Mouse (Mus musculus) left cerebral cortex, adult 18-20 months (tissue): ENCODE results near the gene Prpf3. TPM values are rescaled to one million over a fixed set of nuclear protein-coding genes. Genes with fewer than 3 reads are reported as not detected.
"Not testable (repeated sequence)": the region's sequence is repeated elsewhere in the genome, so short reads cannot be mapped to it uniquely, and the experiment has no call there.

ENCODE experiments used
- DNase-seq, 2 experiments: peaks; one replicate each; pipeline ENCODE4 v3.0.0; 2021 to 2022; ENCODE audit warnings: low spot score in 2 of 2, mixed read lengths in 1 of 2
- total RNA-seq, 2 experiments: library from RNA; stranded (reverse); gene quantifications; 2 replicates each; pipeline ENCODE4 v1.2.3; 2021

The Prpf3 gene
- total RNA-seq, 2 experiments from 2014 or later, result 30.1 to 32.8 TPM

DNA sequence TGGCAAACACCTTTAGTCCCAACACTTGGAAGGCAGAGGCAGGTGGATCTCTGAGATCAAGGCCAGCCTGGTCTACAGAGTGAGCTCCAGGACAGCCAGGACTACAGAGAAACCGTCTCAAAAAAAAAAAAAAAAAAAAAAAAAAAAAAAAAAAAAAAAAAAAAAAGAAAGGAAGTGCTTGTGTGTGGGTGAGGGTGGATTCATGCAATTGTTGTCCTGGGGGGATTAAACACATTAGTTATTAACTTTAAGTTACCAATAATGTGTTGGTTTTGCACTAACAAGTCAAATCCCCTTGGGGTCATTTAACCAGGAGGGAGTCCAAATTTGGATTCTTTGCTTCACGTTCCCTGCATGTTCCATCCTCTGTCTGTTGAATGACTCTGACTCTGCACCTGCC is 29.4 kb downstream of the Prpf3 start:
- DNase-seq, result no peak

DNA sequence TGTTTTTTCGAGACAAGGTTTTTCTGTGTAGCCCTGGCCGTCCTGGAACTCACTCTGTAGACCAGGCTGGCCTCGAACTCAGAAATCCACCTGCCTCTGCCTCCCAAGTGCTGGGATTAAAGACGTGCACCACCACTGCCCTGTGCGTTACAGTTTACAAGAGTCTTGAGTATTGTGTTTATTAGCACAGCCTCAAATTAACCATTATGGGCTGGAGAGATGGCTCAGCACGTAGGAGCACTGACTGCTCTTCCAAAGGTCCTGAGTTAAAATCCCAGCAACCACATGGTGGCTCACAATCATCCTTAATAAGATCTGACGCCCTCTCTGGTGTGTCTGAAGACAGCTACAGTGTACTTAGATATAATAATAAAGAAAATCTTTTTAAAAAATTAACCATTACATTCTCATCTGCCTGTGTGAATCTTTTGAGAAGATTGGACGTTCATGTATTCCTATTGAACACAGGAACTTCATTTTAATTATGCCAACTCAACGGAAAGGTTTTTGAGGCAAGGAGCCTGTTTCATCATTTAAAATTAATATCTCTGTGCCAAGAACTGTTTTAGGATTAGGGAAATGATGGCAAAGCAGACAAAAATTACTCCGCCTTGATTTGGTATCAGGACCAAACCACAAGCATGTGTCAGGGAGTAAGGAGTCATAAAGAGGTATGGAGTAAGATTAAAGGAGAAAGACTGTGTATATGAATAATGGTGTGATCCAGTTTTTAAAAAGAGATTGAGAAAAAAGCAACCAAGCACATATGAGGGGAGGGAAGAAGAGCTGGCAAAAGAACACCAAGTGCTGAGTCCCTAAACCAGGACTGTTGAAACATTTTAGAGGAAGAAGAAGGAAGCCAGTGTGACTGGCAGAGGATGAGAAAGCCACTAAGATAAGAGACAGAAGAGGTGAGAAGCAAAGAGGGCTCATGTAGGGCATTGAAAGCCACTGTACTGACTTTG is 35.4 kb downstream of the Prpf3 start:
- DNase-seq, result no peak

- DNase-seq, result peak; percentile 100
Measured at GRCm38 (mm10) chr3:95819351-95819985, 36.2 kb downstream of the Prpf3 start.

GRCm38 (mm10) chr3:95818571-95819288 is 37.0 kb downstream of the Prpf3 start, which contains the start of gene Rprd2:
Gene Rprd2 (minus strand): TSS chr3:95818863.
- peak; percentile 70 to 83 for DNase-seq

DNA sequence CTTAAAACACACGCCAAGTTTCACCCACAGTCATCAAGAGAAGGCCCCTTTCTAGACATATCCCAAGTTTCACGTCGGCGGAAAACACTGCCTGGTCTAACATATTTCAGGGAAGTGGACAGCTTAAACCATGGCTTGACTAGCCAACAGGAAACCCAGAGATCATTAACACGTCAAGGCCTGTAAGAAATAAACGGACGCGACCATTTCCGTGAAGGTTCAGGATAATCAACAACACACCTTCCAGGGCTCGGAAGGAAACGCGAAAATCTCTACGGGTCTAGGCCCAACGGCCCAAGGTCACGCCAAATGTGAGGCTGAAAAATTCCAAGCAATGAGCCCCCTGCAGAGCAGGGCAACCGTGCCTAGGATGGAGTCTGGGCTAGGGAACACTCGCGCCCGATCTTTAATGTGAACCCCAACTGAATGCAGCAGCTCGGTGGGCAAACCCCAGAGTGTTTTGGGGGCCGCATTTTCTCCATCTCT is 37.6 kb downstream of the Prpf3 start:
- DNase-seq, result peak in 1 of 2 experiments; percentile 13

DNA sequence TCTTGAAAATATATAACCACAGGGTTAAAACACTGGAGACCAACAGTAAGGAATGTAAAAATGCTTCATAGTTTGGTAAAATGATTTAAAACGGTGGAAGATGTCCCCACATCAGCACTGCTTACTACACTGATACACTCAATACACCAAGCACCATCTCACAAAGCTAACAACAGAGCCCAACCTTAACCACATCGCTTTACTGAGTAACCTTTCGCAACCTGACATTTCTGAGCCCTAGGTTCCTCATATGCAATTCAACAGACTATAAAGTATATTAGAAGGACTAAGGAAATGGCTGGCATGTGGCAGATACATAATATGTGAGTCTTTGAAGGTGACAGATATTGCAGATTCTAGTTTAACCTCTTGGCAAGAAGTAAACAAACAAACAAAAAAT is 39.0 kb downstream of the Prpf3 start:
- DNase-seq, result no peak

- no peak for DNase-seq
Measured at GRCm38 (mm10) chr3:95808384-95808783, 47.3 kb downstream of the Prpf3 start.

DNA sequence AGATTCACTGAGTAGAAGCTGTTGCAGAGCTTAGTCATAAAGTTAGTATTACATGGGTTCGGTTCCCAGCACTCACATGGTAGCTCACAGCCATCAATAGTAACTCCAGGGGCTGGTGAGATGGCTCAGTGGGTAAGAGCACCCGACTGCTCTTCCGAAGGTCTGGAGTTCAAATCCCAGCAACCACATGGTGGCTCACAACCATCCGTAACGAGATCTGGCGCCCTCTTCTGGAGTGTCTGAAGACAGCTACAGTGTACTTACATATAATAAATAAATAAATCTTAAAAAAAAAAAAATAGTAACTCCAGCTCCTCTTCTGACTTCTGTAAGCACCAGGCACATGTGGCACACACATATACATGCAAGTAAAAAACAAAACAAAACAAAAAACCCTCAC is 48.1 kb downstream of the Prpf3 start:
- DNase-seq, result not testable (repeated sequence)

- no peak for DNase-seq
Measured at GRCm38 (mm10) chr3:95806677-95807076, 49.0 kb downstream of the Prpf3 start.

- DNase-seq, result no peak
Measured at GRCm38 (mm10) chr3:95803851-95804250, 51.8 kb downstream of the Prpf3 start.

DNA sequence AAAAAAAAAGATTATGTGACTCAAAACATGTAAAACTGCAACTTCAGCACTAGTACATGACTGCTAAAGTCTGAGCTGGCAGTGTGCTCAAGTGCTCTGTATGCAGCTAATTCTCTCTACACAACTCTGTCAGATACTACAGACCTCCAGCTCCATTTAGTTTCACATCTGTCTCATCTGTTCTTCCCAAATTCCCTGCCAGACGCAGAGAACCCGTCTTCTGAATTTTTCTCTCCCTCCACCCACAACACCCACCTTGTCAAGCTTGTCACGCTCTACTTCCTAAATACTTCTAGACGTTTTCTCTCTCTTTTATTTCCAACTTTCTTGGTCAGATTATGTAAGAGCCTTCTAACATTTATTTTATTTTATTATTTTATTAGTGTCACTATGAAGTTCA is 56.9 kb downstream of the Prpf3 start:
- DNase-seq, result no peak

GRCm38 (mm10) chr3:95794299-95794698 is 61.4 kb downstream of the Prpf3 start:
- no peak for DNase-seq

- no peak for DNase-seq
Measured at GRCm38 (mm10) chr3:95793662-95794061, 62.0 kb downstream of the Prpf3 start.

DNA sequence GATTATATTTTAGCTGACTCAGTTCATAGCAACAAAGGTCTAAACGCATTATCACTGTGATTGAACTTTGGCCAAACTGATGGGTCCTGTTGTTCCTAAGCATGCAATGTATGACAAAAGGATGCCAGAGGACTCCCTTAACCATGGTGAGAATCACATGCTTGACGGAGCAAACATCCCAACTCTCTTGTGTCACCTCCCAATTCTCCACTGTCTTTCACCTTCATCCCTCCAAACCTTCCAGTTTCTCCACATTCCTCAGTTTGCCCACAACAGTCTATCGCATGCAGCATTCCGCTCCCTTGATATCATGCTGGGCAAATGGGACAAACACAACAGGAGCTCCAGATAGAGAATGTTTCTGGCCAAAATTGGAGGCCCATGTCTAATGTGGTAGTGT is 70.2 kb downstream of the Prpf3 start:
- DNase-seq, result no peak

Other genes with a start within 250 kb of the Prpf3 start
- 100 to 1,000 TPM; 351 to 360 TPM for gene Ensa, start 230.9 kb downstream of the Prpf3 start, total RNA-seq
- 10 to 100 TPM; 59.7 to 64.1 TPM for gene Mcl1, start 197.1 kb downstream of the Prpf3 start, total RNA-seq
- 1 to 10 TPM; 4.4 to 8.2 TPM for gene Adamtsl4, start 168.0 kb downstream of the Prpf3 start, total RNA-seq
- 10 to 100 TPM; 11.2 to 14.2 TPM for gene Ecm1, start 116.3 kb downstream of the Prpf3 start, total RNA-seq
- 10 to 100 TPM; 37.1 to 39.4 TPM for gene Tars2, start 95.7 kb downstream of the Prpf3 start, total RNA-seq
- 10 to 100 TPM; 64.4 to 64.7 TPM for gene Rprd2, start 37.0 kb downstream of the Prpf3 start, total RNA-seq
- gene Mrps21, start 15.6 kb upstream of the Prpf3 start, total RNA-seq, result 100 to 1,000 TPM; 163 to 166 TPM
- 10 to 100 TPM; 10.0 to 17.0 TPM for gene Ciart, start 26.4 kb upstream of the Prpf3 start, total RNA-seq
- gene BC028528, start 36.1 kb upstream of the Prpf3 start, total RNA-seq, result 1 to 10 TPM; 3.6 to 6.3 TPM
- 10 to 100 TPM; 62.7 to 64.4 TPM for gene Aph1a, start 38.1 kb upstream of the Prpf3 start, total RNA-seq
- 1 to 10 TPM; 6.0 to 7.8 TPM for gene Car14, start 48.8 kb upstream of the Prpf3 start, total RNA-seq
- 100 to 1,000 TPM in 1 of 2 experiments, 10 to 100 TPM in 1; 95.1 to 109 TPM for gene Anp32e, start 73.4 kb upstream of the Prpf3 start, total RNA-seq
- 10 to 100 TPM; 73.6 to 81.9 TPM for gene Plekho1, start 140.1 kb upstream of the Prpf3 start, total RNA-seq
- 10 to 100 TPM; 46.4 to 46.7 TPM for gene Vps45, start 202.6 kb upstream of the Prpf3 start, total RNA-seq
- gene Otud7b, start 248.6 kb upstream of the Prpf3 start, total RNA-seq, result 10 to 100 TPM; 37.0 to 38.1 TPM